Mouse (Mus musculus): ENCODE data around the gene Rnf225. TPM values are rescaled to one million over a fixed set of nuclear protein-coding genes. Genes with fewer than 3 reads are reported as not detected.
"Not testable (repeated sequence)": the region's sequence is repeated elsewhere in the genome, so short reads cannot be mapped to it uniquely, and the experiment has no call there.

Gene Rnf225
- polyA plus RNA-seq, 1 experiment, result 0.47 TPM

GRCm38 (mm10) chr7:12897655-12898410 is 29.4 kb upstream of the Rnf225 start, which contains the start of gene Zscan22:
Gene Zscan22 (plus strand): TSS chr7:12897815.
- no peaks in the 10 kb centered on the region for H3K4me1 ChIP-seq (ENCODE audit: control insufficient read depth, insufficient read depth, low read length)
- 3% methylated on average over 36 of the region's 36 CpGs for WGBS
- H3K27ac ChIP-seq (ENCODE audit: control insufficient read depth, insufficient read depth, low read depth, low read length, poor library complexity), result no peak within 1 kb of the TSS
- H3K4me3 ChIP-seq (replicated peaks; ENCODE audit: control insufficient read depth, low read depth, low read length), result peak within 1 kb of the TSS; percentile 94
- TF ChIP-seq POLR2A (IDR thresholded peaks at IDR 0.05; ENCODE audit: borderline replicate concordance, control insufficient read depth, low read depth, low read length) (peak; percentile 41; the same call in 1 of the 2 replicates), CTCF (IDR thresholded peaks at IDR 0.05; ENCODE audit: control insufficient read depth, insufficient read depth, low read length) (no peak)

DNA sequence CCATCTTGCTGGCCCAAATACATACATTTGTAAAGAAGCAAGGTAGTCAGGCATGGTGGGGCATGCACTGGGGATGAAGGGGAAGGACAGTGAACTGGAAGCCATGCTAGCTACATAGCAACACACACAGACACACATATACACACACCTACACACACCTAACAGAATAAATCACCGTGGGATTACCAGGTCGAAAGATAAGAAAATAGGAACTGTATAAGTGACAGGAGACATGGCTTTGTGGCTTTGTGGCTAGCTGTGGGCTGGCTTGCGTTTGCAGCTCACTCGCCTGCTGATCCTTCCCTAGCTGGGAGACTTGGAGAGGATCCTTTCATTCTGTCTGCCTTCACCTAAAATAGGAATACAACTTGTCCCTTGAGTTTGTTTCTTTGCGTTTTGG is 25.7 kb upstream of the Rnf225 start:
- no peaks in the 10 kb centered on the region; the same call in 1 of the 2 replicates for H3K4me1 ChIP-seq (ENCODE audit: control insufficient read depth, insufficient read depth, low read length)
- H3K4me3 ChIP-seq (replicated peaks; ENCODE audit: control insufficient read depth, low read depth, low read length), result no peak overlapping the region
- 31% methylated on average over 5 of the region's 5 CpGs for WGBS
- no peak overlapping the region for H3K27ac ChIP-seq (ENCODE audit: control insufficient read depth, insufficient read depth, low read depth, low read length, poor library complexity)
- TF ChIP-seq CTCF (IDR thresholded peaks at IDR 0.05; ENCODE audit: control insufficient read depth, insufficient read depth, low read length), result no peak
- no peak for TF ChIP-seq POLR2A (IDR thresholded peaks at IDR 0.05; ENCODE audit: borderline replicate concordance, control insufficient read depth, low read depth, low read length)

GRCm38 (mm10) chr7:12903623-12904022 is 23.6 kb upstream of the Rnf225 start:
- Histone ChIP-seq H3K4me3 (replicated peaks; ENCODE audit: control insufficient read depth, low read depth, low read length) (peak overlapping the region; percentile 63), H3K27ac (ENCODE audit: control insufficient read depth, insufficient read depth, low read depth, low read length, poor library complexity) (peak overlapping the region; percentile 16), H3K4me1 (ENCODE audit: control insufficient read depth, insufficient read depth, low read length) (no peaks in the 10 kb centered on the region; the same call in 1 of the 2 replicates)
- WGBS, result 49% methylated on average over 10 of the region's 10 CpGs
- TF ChIP-seq CTCF (IDR thresholded peaks at IDR 0.05; ENCODE audit: control insufficient read depth, insufficient read depth, low read length), result no peak
- 0 out of 2 replicates have a peak, but pooled peaks have one; percentile 35 for TF ChIP-seq POLR2A (IDR thresholded peaks at IDR 0.05; ENCODE audit: borderline replicate concordance, control insufficient read depth, low read depth, low read length)

- Histone ChIP-seq H3K4me1 (ENCODE audit: control insufficient read depth, insufficient read depth, low read length) (no peaks in the 10 kb centered on the region; the same call in 1 of the 2 replicates), H3K4me3 (replicated peaks; ENCODE audit: control insufficient read depth, low read depth, low read length) (no peak overlapping the region), H3K27ac (ENCODE audit: control insufficient read depth, insufficient read depth, low read depth, low read length, poor library complexity) (no peak overlapping the region)
- WGBS, result 90% methylated on average over 1 of the region's 1 CpGs
- no peak for TF ChIP-seq CTCF (IDR thresholded peaks at IDR 0.05; ENCODE audit: control insufficient read depth, insufficient read depth, low read length)
- no peak for TF ChIP-seq POLR2A (IDR thresholded peaks at IDR 0.05; ENCODE audit: borderline replicate concordance, control insufficient read depth, low read depth, low read length)
Observed at GRCm38 (mm10) chr7:12905146-12905545, 22.1 kb upstream of the Rnf225 start.

GRCm38 (mm10) chr7:12909498-12909962 is 17.7 kb upstream of the Rnf225 start:
- TF ChIP-seq POLR2A (IDR thresholded peaks at IDR 0.05; ENCODE audit: borderline replicate concordance, control insufficient read depth, low read depth, low read length) (no peak), CTCF (IDR thresholded peaks at IDR 0.05; ENCODE audit: control insufficient read depth, insufficient read depth, low read length) (peak; percentile 60)
- Histone ChIP-seq H3K4me1 (ENCODE audit: control insufficient read depth, insufficient read depth, low read length) (no peaks in the 10 kb centered on the region; the same call in 1 of the 2 replicates), H3K4me3 (replicated peaks; ENCODE audit: control insufficient read depth, low read depth, low read length) (peak overlapping the region; percentile 72), H3K27ac (ENCODE audit: control insufficient read depth, insufficient read depth, low read depth, low read length, poor library complexity) (peak overlapping the region; percentile 63; the same call in 1 of the 2 replicates)
- WGBS, result 17% methylated on average over 7 of the region's 7 CpGs

DNA sequence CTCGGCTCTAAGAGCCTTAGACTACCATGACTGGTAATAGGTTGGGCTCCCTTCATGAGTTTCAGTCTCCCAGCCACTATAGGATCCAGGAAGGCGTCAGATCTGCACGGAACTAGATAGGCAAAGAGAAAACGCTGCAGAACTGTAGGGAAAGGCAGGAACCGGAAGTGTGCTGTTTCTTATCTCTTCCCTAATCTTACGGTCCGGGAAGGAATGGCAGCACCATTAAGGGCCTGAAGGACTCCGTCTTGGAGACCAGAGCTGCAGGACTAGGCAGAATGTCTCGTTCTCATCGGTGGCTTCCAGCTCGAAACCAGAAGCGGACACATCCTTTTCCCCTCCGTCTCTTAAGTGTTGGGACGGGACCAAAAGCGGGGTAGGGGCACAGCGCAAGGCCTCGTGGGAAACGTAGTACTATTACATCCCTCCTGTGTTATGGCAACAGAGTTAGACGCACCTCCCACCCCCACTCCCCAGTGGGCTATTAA is 17.0 kb upstream of the Rnf225 start:
- H3K4me1 ChIP-seq (ENCODE audit: control insufficient read depth, insufficient read depth, low read length), result no peaks in the 10 kb centered on the region; the same call in 1 of the 2 replicates
- whole genome bisulfite sequencing, result 3% methylated on average over 19 of the region's 19 CpGs
- H3K27ac ChIP-seq (ENCODE audit: control insufficient read depth, insufficient read depth, low read depth, low read length, poor library complexity), result peak overlapping the region; percentile 63
- H3K4me3 ChIP-seq (replicated peaks; ENCODE audit: control insufficient read depth, low read depth, low read length), result peak overlapping the region; percentile 72
- TF ChIP-seq POLR2A (IDR thresholded peaks at IDR 0.05; ENCODE audit: borderline replicate concordance, control insufficient read depth, low read depth, low read length), result 0 out of 2 replicates have a peak, but pooled peaks have one; percentile 15
- TF ChIP-seq CTCF (IDR thresholded peaks at IDR 0.05; ENCODE audit: control insufficient read depth, insufficient read depth, low read length), result no peak

DNA sequence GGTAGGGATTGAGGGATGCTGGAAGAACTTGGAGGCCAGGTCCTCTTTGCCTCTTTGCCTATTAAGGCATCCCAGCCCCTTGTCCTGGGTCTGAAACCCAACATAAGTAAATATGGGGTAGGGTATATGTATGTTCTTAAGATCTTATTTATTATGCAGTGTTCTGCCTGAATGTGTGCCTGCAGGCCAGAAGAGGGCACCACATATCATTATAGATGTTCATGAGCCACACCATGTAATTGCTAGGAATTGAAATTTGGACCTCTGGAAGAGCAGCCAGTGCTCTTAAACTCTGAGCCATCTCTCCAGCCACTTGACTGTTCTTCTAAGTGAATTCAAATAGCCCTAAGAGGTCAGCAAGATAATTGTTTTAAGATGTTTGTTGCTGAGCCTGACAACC is 13.7 kb upstream of the Rnf225 start:
- no peak overlapping the region for H3K4me3 ChIP-seq (replicated peaks; ENCODE audit: control insufficient read depth, low read depth, low read length)
- no peak overlapping the region for H3K27ac ChIP-seq (ENCODE audit: control insufficient read depth, insufficient read depth, low read depth, low read length, poor library complexity)
- no peaks in the 10 kb centered on the region; the same call in 1 of the 2 replicates for H3K4me1 ChIP-seq (ENCODE audit: control insufficient read depth, insufficient read depth, low read length)
- no peak for TF ChIP-seq CTCF (IDR thresholded peaks at IDR 0.05; ENCODE audit: control insufficient read depth, insufficient read depth, low read length)
- no peak for TF ChIP-seq POLR2A (IDR thresholded peaks at IDR 0.05; ENCODE audit: borderline replicate concordance, control insufficient read depth, low read depth, low read length)

GRCm38 (mm10) chr7:12920495-12920894 is 6.7 kb upstream of the Rnf225 start:
- H3K4me1 ChIP-seq (ENCODE audit: control insufficient read depth, insufficient read depth, low read length); H3K4me3 ChIP-seq (replicated peaks; ENCODE audit: control insufficient read depth, low read depth, low read length); H3K27ac ChIP-seq (ENCODE audit: control insufficient read depth, insufficient read depth, low read depth, low read length, poor library complexity): not testable (repeated sequence)
- 75% methylated on average over 7 of the region's 8 CpGs for WGBS
